8 mouse cellular contexts compared by ENCODE assay signal in genomic region chr10:93166382-93166769, GRCm38 (mm10). TPM values are rescaled to one million over a fixed set of nuclear protein-coding genes. Genes with fewer than 3 reads are reported as not detected.
A peak's percentile ranks its signal among the peaks of the same experiment; 100 is the strongest.
DNase-seq lines count a peak whose midpoint lies in the region; ATAC-seq and TF ChIP-seq lines count a peak whose summit lies in the region.

No protein-coding gene starts in this region.

- no peak for TF ChIP-seq POLR2A in ES-Bruce4 (IDR thresholded peaks at IDR 0.05; ENCODE audit: insufficient read depth, low read length)

- no peak for ATAC-seq in erythroblast, adult 5-6 weeks (replicated peaks; ENCODE audit: low FRiP score, poor library complexity, severe bottlenecking)
- ATAC-seq in embryonic facial prominence, embryonic 13.5 days (ENCODE audit: insufficient number of reproducible peaks, insufficient read depth, low FRiP score, low TSS enrichment, low read depth), result no peak
- no peak for ATAC-seq in intestine, embryonic 15.5 days
- ATAC-seq in midbrain, embryonic 16.5 days, result no peak

- WGBS in embryonic facial prominence, embryonic 13.5 days, result 12% methylated on average over 5 of the region's 5 CpGs
- 41% methylated on average over 5 of the region's 5 CpGs for WGBS in intestine, embryonic 15.5 days
- 7% methylated on average over 5 of the region's 5 CpGs for WGBS in midbrain, embryonic 16.5 days

- 0 out of 2 replicates have a peak, but pooled peaks have one; percentile 16 for TF ChIP-seq EP300 in ES-Bruce4 (IDR thresholded peaks at IDR 0.05; ENCODE audit: insufficient read depth, low read depth, low read length)

- peak overlapping the region; percentile 28 for H3K9ac ChIP-seq in ES-Bruce4 (ENCODE audit: low read depth, poor library complexity, severe bottlenecking)
- 0 out of 2 replicates have a peak overlapping the region, but pooled peaks have one; percentile 21 for H3K9ac ChIP-seq in embryonic facial prominence, embryonic 13.5 days
- no peak overlapping the region for H3K9ac ChIP-seq in intestine, embryonic 15.5 days
- H3K9ac ChIP-seq in midbrain, embryonic 16.5 days (ENCODE audit: low read depth, low read length), result no peak overlapping the region

- no peaks in the 10 kb centered on the region for H3K9me3 ChIP-seq in erythroblast, embryonic 14.5 days (ENCODE audit: control insufficient read depth, low read length)
- H3K9me3 ChIP-seq in ES-Bruce4 (replicated peaks; ENCODE audit: control insufficient read depth, insufficient read depth, low read length, poor library complexity, severe bottlenecking), result no peaks in the 10 kb centered on the region
- no peaks in the 10 kb centered on the region for H3K9me3 ChIP-seq in embryonic facial prominence, embryonic 13.5 days
- no peaks in the 10 kb centered on the region for H3K9me3 ChIP-seq in intestine, embryonic 15.5 days
- no peaks in the 10 kb centered on the region for H3K9me3 ChIP-seq in midbrain, embryonic 16.5 days (replicated peaks; ENCODE audit: control insufficient read depth, low read length, poor library complexity, severe bottlenecking)

- H3K27ac ChIP-seq in ES-Bruce4 (ENCODE audit: insufficient read depth, low read length), result peak overlapping the region; percentile 90
- H3K27ac ChIP-seq in embryonic facial prominence, embryonic 13.5 days, result peak overlapping the region; percentile 69
- H3K27ac ChIP-seq in intestine, embryonic 15.5 days, result 0 out of 2 replicates have a peak overlapping the region, but pooled peaks have one; percentile 27
- H3K27ac ChIP-seq in midbrain, embryonic 16.5 days (ENCODE audit: low read length), result 0 out of 2 replicates have a peak overlapping the region, but pooled peaks have one; percentile 2

- intact Hi-C loops in left cerebral cortex, postnatal 4 days (cut with DNase I), result loop anchor here (10.0 kb wide), 2 partner anchors 48 to 92 kb away; no protein-coding TSS in a partner anchor

- no peak for DNase-seq in left cerebral cortex, postnatal 4 days
- no peak for DNase-seq in left cerebral cortex, adult 9 months (ENCODE audit: low spot score in 2 of 2)

- H3K4me3 ChIP-seq in erythroblast, embryonic 14.5 days (replicated peaks), result peak overlapping the region; percentile 29
- H3K4me3 ChIP-seq in ES-Bruce4 (ENCODE audit: low read depth, low read length), result peak overlapping the region; percentile 36
- H3K4me3 ChIP-seq in embryonic facial prominence, embryonic 13.5 days, result no peak overlapping the region
- H3K4me3 ChIP-seq in intestine, embryonic 15.5 days (replicated peaks), result no peak overlapping the region
- peak overlapping the region; percentile 6; the same call in 1 of the 2 replicates for H3K4me3 ChIP-seq in midbrain, embryonic 16.5 days (ENCODE audit: low read depth, low read length)

- peaks cover 68% of the 10 kb centered on the region for H3K4me1 ChIP-seq in erythroblast, embryonic 14.5 days (ENCODE audit: control insufficient read depth)
- H3K4me1 ChIP-seq in ES-Bruce4 (ENCODE audit: control insufficient read depth, insufficient read depth, low read length), result no peaks in the 10 kb centered on the region
- H3K4me1 ChIP-seq in embryonic facial prominence, embryonic 13.5 days, result peaks cover 37% of the 10 kb centered on the region
- H3K4me1 ChIP-seq in intestine, embryonic 15.5 days (replicated peaks), result peaks cover 11% of the 10 kb centered on the region
- peaks cover 33% of the 10 kb centered on the region for H3K4me1 ChIP-seq in midbrain, embryonic 16.5 days (ENCODE audit: control insufficient read depth, insufficient read depth, low read length)

- H3K4me2 ChIP-seq in embryonic facial prominence, embryonic 13.5 days, result peak overlapping the region; percentile 34
- H3K4me2 ChIP-seq in intestine, embryonic 15.5 days (replicated peaks), result peak overlapping the region; percentile 24; the same call in 1 of the 2 replicates
- H3K4me2 ChIP-seq in midbrain, embryonic 16.5 days (ENCODE audit: low read length), result peak overlapping the region; percentile 47

- no peak for TF ChIP-seq CTCF in ES-Bruce4 (IDR thresholded peaks at IDR 0.05; ENCODE audit: low read depth, low read length)

- H3K36me3 ChIP-seq in erythroblast, embryonic 14.5 days (ENCODE audit: control insufficient read depth), result peaks cover 17% of the 10 kb centered on the region
- H3K36me3 ChIP-seq in ES-Bruce4 (ENCODE audit: control insufficient read depth, insufficient read depth, low read length, poor library complexity, severe bottlenecking), result no peaks in the 10 kb centered on the region
- H3K36me3 ChIP-seq in embryonic facial prominence, embryonic 13.5 days, result no peaks in the 10 kb centered on the region
- no peaks in the 10 kb centered on the region for H3K36me3 ChIP-seq in intestine, embryonic 15.5 days
- H3K36me3 ChIP-seq in midbrain, embryonic 16.5 days (ENCODE audit: control insufficient read depth, insufficient read depth, low read length), result no peaks in the 10 kb centered on the region

- no peaks in the 10 kb centered on the region for H3K27me3 ChIP-seq in erythroblast, embryonic 14.5 days (ENCODE audit: control insufficient read depth)
- H3K27me3 ChIP-seq in ES-Bruce4 (ENCODE audit: control insufficient read depth, insufficient read depth, low read length, poor library complexity, severe bottlenecking), result no peaks in the 10 kb centered on the region
- no peaks in the 10 kb centered on the region for H3K27me3 ChIP-seq in embryonic facial prominence, embryonic 13.5 days
- H3K27me3 ChIP-seq in intestine, embryonic 15.5 days (replicated peaks), result no peaks in the 10 kb centered on the region
- H3K27me3 ChIP-seq in midbrain, embryonic 16.5 days (ENCODE audit: control insufficient read depth, insufficient read depth, low read depth, low read length), result no peaks in the 10 kb centered on the region

RNA-seq across cellular contexts. Expression of gene Cdk17, which starts 5.7 kb away (rescaled TPM):
- polyA plus RNA-seq in erythroblast, embryonic 14.5 days (2012), result 0.17 and 0.41 TPM in 2 replicates
- 21.7 and 27.5 TPM in 2 replicates for total RNA-seq in erythroblast, adult 5-6 weeks (2015; ENCODE audit: low replicate concordance)
- total RNA-seq in erythroblast, adult 5-6 weeks (2017; ENCODE audit: low replicate concordance), result 26.2 and 35.1 TPM in 2 replicates
- polyA plus RNA-seq in ES-Bruce4 (2011; ENCODE audit: insufficient read depth, insufficient read length, low read depth, missing spikeins), result 42.9 and 44.2 TPM in 2 replicates
- 19.2 and 20.6 TPM in 2 replicates for polyA plus RNA-seq in embryonic facial prominence, embryonic 13.5 days (2015; fragmentation: Nextera tagmentation; extraction: Ambion mirVana)
- 13.6 and 14.0 TPM in 2 replicates for polyA plus RNA-seq in intestine, embryonic 15.5 days (2015; fragmentation: Nextera tagmentation; extraction: Ambion mirVana)
- polyA plus RNA-seq in midbrain, embryonic 16.5 days (2015; fragmentation: Nextera tagmentation; extraction: Ambion mirVana), result 39.5 and 40.2 TPM in 2 replicates
- total RNA-seq in left cerebral cortex, postnatal 4 days (2021), result 100 to 1,000 TPM; 102 to 106 TPM

Comparison
In these comparisons a context has a peak if more than half of its experiments do, and no peak if none do; other contexts are left out.
1. H3K4me3 ChIP-seq: peak in erythroblast, embryonic 14.5 days (single experiment), ES-Bruce4 (single experiment) and midbrain, embryonic 16.5 days (single experiment); none in embryonic facial prominence, embryonic 13.5 days (single experiment) and intestine, embryonic 15.5 days (single experiment).
2. H3K27ac ChIP-seq: peak in every context shown above with its lines; median percentile 90 in ES-Bruce4; 69 in embryonic facial prominence, embryonic 13.5 days; 27 in intestine, embryonic 15.5 days; 2 in midbrain, embryonic 16.5 days.
3. H3K9ac ChIP-seq: peak in ES-Bruce4 (single experiment) and embryonic facial prominence, embryonic 13.5 days (single experiment); none in intestine, embryonic 15.5 days (single experiment) and midbrain, embryonic 16.5 days (single experiment).
4. RNA of gene Cdk17, which starts 5.7 kb away (polyA plus RNA-seq): 42.9 to 44.2 TPM in ES-Bruce4, 39.5 to 40.2 TPM in midbrain, embryonic 16.5 days, 19.2 to 20.6 TPM in embryonic facial prominence, embryonic 13.5 days and 13.6 to 14.0 TPM in intestine, embryonic 15.5 days; 0.17 to 0.41 TPM in erythroblast, embryonic 14.5 days; every median in the first group is over 10 times any median in the second.
5. Peak in every context shown above with its lines, with median percentiles within 50 percentile points of each other: H3K4me2 ChIP-seq.